14 mouse cellular contexts compared by ENCODE assay signal in genomic region chr7:103712024-103712423, GRCm38 (mm10). TPM values are rescaled to one million over a fixed set of nuclear protein-coding genes. Genes with fewer than 3 reads are reported as not detected.
DNase-seq lines count a peak whose midpoint lies in the region; ATAC-seq and TF ChIP-seq lines count a peak whose summit lies in the region.
"Had no signal": no experiment of that assay in that cellular context is flagged by ENCODE, and none has a peak within 500 bp of the region (broad histone marks: within the 10 kb centered on the region; RNA-seq: fewer than 3 reads in every experiment).

No protein-coding gene starts in this region.

- H3K27ac ChIP-seq in heart, adult 2 months: no peak overlapping the region
- H3K27ac ChIP-seq in liver, embryonic 12.5 days: no peak overlapping the region
- H3K27ac ChIP-seq: hindbrain, embryonic 12.5 days; limb, embryonic 13.5 days; midbrain, embryonic 13.5 days had no signal

- 37% methylated on average over 2 of the region's 2 CpGs for WGBS in heart, adult 2 months
- WGBS in liver, embryonic 12.5 days (ENCODE audit: insufficient replicate concordance): 32% methylated on average over 2 of the region's 2 CpGs

- no peaks in the 10 kb centered on the region for H3K36me3 ChIP-seq in heart, adult 2 months (ENCODE audit: control insufficient read depth, insufficient read depth, low read length)
- no peaks in the 10 kb centered on the region for H3K36me3 ChIP-seq in liver, embryonic 12.5 days
- H3K36me3 ChIP-seq: hindbrain, embryonic 12.5 days; limb, embryonic 13.5 days; midbrain, embryonic 13.5 days had no signal

- intact Hi-C loops in heart, adult 2 months (cut with DNase I): no loop called here

- peak; percentile 58 for ATAC-seq in liver, embryonic 12.5 days
- ATAC-seq: midbrain, embryonic 13.5 days had no signal

- H3K4me1 ChIP-seq in heart, adult 2 months (ENCODE audit: control insufficient read depth, insufficient read depth, low read length): no peaks in the 10 kb centered on the region
- no peaks in the 10 kb centered on the region for H3K4me1 ChIP-seq in liver, embryonic 12.5 days
- H3K4me1 ChIP-seq: hindbrain, embryonic 12.5 days; limb, embryonic 13.5 days; midbrain, embryonic 13.5 days had no signal

- H3K79me2 ChIP-seq in heart, adult 2 months (replicated peaks; ENCODE audit: control insufficient read depth, insufficient read depth, low read length): no peaks in the 10 kb centered on the region

- no peaks in the 10 kb centered on the region for H3K9me3 ChIP-seq in liver, embryonic 12.5 days (replicated peaks)
- H3K9me3 ChIP-seq: hindbrain, embryonic 12.5 days; limb, embryonic 13.5 days; midbrain, embryonic 13.5 days had no signal

- no peak overlapping the region for H3K9ac ChIP-seq in heart, adult 2 months (ENCODE audit: low read depth, low read length)
- no peak overlapping the region for H3K9ac ChIP-seq in liver, embryonic 12.5 days
- H3K9ac ChIP-seq: hindbrain, embryonic 12.5 days; limb, embryonic 13.5 days; midbrain, embryonic 13.5 days had no signal

- no peak for DNase-seq in heart, adult 2 months
- no peak for DNase-seq in heart, adult 11 months
- DNase-seq in thymus, postnatal 25 days: peak; percentile 11
- no peak for DNase-seq in thymus, postnatal 36 days
- DNase-seq in cerebellum, postnatal 36 days: no peak
- DNase-seq in adrenal gland, postnatal 4 days (ENCODE audit: low spot score in 2 of 2): no peak
- no peak for DNase-seq in cerebellum, adult 9-11 months
- DNase-seq: cerebellum, postnatal 10 days had no signal

- TF ChIP-seq CTCF in heart, adult 2 months (IDR thresholded peaks at IDR 0.05): peak; percentile 25

- H3K4me2 ChIP-seq in liver, embryonic 12.5 days: no peak overlapping the region
- H3K4me2 ChIP-seq: hindbrain, embryonic 12.5 days; limb, embryonic 13.5 days; midbrain, embryonic 13.5 days had no signal

- no peaks in the 10 kb centered on the region for H3K27me3 ChIP-seq in heart, adult 2 months (ENCODE audit: control insufficient read depth, insufficient read depth, low read length)
- H3K27me3 ChIP-seq in liver, embryonic 12.5 days (replicated peaks): no peaks in the 10 kb centered on the region
- H3K27me3 ChIP-seq: hindbrain, embryonic 12.5 days; limb, embryonic 13.5 days; midbrain, embryonic 13.5 days had no signal

- no peak overlapping the region for H3K4me3 ChIP-seq in heart, adult 2 months
- H3K4me3 ChIP-seq in liver, embryonic 12.5 days: no peak overlapping the region
- H3K4me3 ChIP-seq: hindbrain, embryonic 12.5 days; limb, embryonic 13.5 days; midbrain, embryonic 13.5 days had no signal

- no peak for TF ChIP-seq POLR2A in heart, adult 2 months (IDR thresholded peaks at IDR 0.05; ENCODE audit: insufficient read depth, low read depth, low read length)

- TF ChIP-seq EP300 in heart, adult 2 months (IDR thresholded peaks at IDR 0.05; ENCODE audit: insufficient read depth, low read depth, low read length): no peak

RNA-seq across cellular contexts. Expression of gene Olfr243, which starts 2.4 kb away (rescaled TPM):
- total RNA-seq in heart, adult 2 months (2021): not detected
- polyA plus RNA-seq in heart, adult 2 months (2012; rRNA removed): not detected in 2 replicates
- not detected in 2 replicates for polyA plus RNA-seq in liver, embryonic 12.5 days (2016; fragmentation: Nextera tagmentation; extraction: Ambion mirVana)
- total RNA-seq in adrenal gland, postnatal 4 days (2021): not detected
- total RNA-seq: heart, adult 8-10 months had no signal
- polyA plus RNA-seq: hindbrain, embryonic 12.5 days; large intestine, adult 2 months; limb, embryonic 13.5 days; midbrain, embryonic 13.5 days had no signal

RNA-seq across cellular contexts. Expression of gene Olfr628, which starts 18.1 kb away (rescaled TPM):
- not detected for total RNA-seq in heart, adult 2 months (2021)
- not detected in 2 replicates for polyA plus RNA-seq in heart, adult 2 months (2012; rRNA removed)
- not detected in 2 replicates for polyA plus RNA-seq in liver, embryonic 12.5 days (2016; fragmentation: Nextera tagmentation; extraction: Ambion mirVana)
- not detected for total RNA-seq in adrenal gland, postnatal 4 days (2021)
- total RNA-seq: heart, adult 8-10 months had no signal
- polyA plus RNA-seq: hindbrain, embryonic 12.5 days; large intestine, adult 2 months; limb, embryonic 13.5 days; midbrain, embryonic 13.5 days had no signal

RNA-seq across cellular contexts. Expression of gene Olfr625-ps1, which starts 29.5 kb away (rescaled TPM):
- not detected for total RNA-seq in heart, adult 2 months (2021)
- polyA plus RNA-seq in heart, adult 2 months (2012; rRNA removed): not detected in 2 replicates
- not detected in 2 replicates for polyA plus RNA-seq in liver, embryonic 12.5 days (2016; fragmentation: Nextera tagmentation; extraction: Ambion mirVana)
- total RNA-seq in adrenal gland, postnatal 4 days (2021): not detected
- total RNA-seq: heart, adult 8-10 months had no signal
- polyA plus RNA-seq: hindbrain, embryonic 12.5 days; large intestine, adult 2 months; limb, embryonic 13.5 days; midbrain, embryonic 13.5 days had no signal

RNA-seq across cellular contexts. Expression of gene Olfr629, which starts 32.7 kb away (rescaled TPM):
- not detected for total RNA-seq in heart, adult 2 months (2021)
- not detected in 2 replicates for polyA plus RNA-seq in heart, adult 2 months (2012; rRNA removed)
- polyA plus RNA-seq in liver, embryonic 12.5 days (2016; fragmentation: Nextera tagmentation; extraction: Ambion mirVana): 0.05 TPM in 1 of 2 replicates, not detected in the other
- total RNA-seq in adrenal gland, postnatal 4 days (2021): not detected
- total RNA-seq: heart, adult 8-10 months had no signal
- polyA plus RNA-seq: hindbrain, embryonic 12.5 days; large intestine, adult 2 months; limb, embryonic 13.5 days; midbrain, embryonic 13.5 days had no signal

RNA-seq across cellular contexts. Expression of gene Olfr624, which starts 41.0 kb away (rescaled TPM):
- total RNA-seq in heart, adult 2 months (2021): not detected
- 0.03 TPM in 1 of 2 replicates, not detected in the other for polyA plus RNA-seq in heart, adult 2 months (2012; rRNA removed)
- polyA plus RNA-seq in liver, embryonic 12.5 days (2016; fragmentation: Nextera tagmentation; extraction: Ambion mirVana): not detected in 2 replicates
- under 1 TPM in 1 of 2 experiments, not detected in 1; 0.06 TPM for total RNA-seq in adrenal gland, postnatal 4 days (2021)
- total RNA-seq: heart, adult 8-10 months had no signal
- polyA plus RNA-seq: large intestine, adult 2 months; limb, embryonic 13.5 days had no signal
